Mouse (Mus musculus): ENCODE measurements around the gene Chmp4b.

The Chmp4b gene

GRCm38 (mm10) chr2:154717081-154717480 lies 65.6 kb downstream of the Chmp4b start:
- DNase-seq (ENCODE audit: low spot score in 2 of 2): no peak

GRCm38 (mm10) chr2:154718855-154719556 lies 67.5 kb downstream of the Chmp4b start:
- no peak for DNase-seq (ENCODE audit: low spot score in 2 of 2)

GRCm38 (mm10) chr2:154720315-154720714 lies 68.8 kb downstream of the Chmp4b start:
- DNase-seq (ENCODE audit: low spot score in 2 of 2): no peak

GRCm38 (mm10) chr2:154723473-154723872 lies 72.0 kb downstream of the Chmp4b start:
- DNase-seq (ENCODE audit: low spot score in 2 of 2): no peak

- no peak for DNase-seq (ENCODE audit: low spot score in 2 of 2)
Observed at GRCm38 (mm10) chr2:154729737-154730136, 78.2 kb downstream of the Chmp4b start.

DNA sequence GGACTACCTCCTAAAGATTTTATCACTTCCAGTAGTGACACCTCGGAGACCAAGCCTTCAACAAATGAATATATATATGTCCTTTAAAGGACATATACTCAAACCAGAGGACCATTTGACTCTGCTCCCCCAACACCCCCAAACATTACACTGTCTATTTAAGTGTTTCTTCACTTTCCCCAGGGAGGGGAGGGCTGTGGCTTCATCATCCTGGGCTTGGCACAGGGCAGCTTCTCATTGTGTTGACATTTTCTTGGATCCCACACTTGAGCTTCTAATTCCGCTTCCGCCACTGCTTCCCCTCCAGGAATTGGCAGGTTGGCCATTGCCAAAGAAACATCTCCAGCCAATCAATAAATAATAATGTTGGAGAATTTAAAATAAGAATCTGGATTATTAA lies 79.3 kb downstream of the Chmp4b start:
- DNase-seq (ENCODE audit: low spot score in 2 of 2): no peak

- no peak for DNase-seq (ENCODE audit: low spot score in 2 of 2)
Observed at GRCm38 (mm10) chr2:154731916-154732315, 80.4 kb downstream of the Chmp4b start.

DNA sequence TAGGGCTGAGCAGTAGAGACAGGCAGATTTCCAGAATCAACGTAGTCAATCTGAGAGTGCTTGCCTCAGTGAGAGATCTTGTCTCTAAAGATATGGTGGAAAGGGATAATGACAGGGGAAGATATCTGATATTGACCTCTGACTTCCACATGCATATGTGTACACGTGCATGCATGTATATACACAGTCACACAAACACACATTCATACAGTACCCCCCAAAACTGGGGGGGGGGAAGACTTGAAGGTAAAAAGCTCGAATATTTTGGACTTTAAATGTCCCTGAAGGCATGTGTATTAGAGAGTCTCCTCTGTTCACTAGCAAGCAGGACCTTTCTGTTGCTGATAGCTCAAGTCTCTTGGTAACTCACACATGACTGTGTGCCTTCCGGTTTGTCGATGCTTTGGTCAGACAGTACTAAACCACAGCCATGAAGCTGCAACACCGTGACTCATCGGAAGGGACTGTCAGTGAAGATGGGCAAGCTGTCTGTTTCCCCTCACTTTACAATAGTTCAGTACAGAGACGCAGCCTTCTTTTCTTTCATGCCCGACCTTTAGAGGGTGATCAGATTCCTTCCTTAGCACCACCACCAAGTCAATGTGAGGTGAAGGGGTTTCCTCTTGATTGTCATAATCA lies 81.1 kb downstream of the Chmp4b start:
- peak in 1 of 2 experiments; percentile 24 for DNase-seq (ENCODE audit: low spot score in 2 of 2)

DNA sequence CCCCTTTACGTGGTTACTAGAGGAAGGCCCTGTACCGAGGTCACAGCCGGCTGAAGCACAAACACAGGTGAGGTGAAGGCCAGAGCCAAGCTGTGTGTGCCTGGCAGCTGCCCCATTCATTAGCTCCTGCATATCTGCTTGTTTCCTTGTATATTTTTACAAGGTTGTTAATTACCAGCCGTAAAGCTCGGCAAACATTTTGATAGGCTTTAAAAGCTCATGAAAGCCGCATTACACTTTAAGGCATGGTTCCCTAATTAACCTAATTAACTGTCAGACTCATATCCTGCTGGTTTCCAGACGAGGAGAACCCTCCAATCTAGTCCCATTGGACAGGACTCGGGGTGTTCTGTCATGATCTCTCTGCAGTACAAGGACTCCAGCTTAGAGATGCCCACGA lies 83.5 kb downstream of the Chmp4b start:
- no peak for DNase-seq (ENCODE audit: low spot score in 2 of 2)

GRCm38 (mm10) chr2:154735416-154735815 lies 83.9 kb downstream of the Chmp4b start:
- no peak for DNase-seq (ENCODE audit: low spot score in 2 of 2)

GRCm38 (mm10) chr2:154735986-154736385 lies 84.5 kb downstream of the Chmp4b start:
- no peak for DNase-seq (ENCODE audit: low spot score in 2 of 2)

GRCm38 (mm10) chr2:154738621-154739020 lies 87.1 kb downstream of the Chmp4b start:
- no peak for DNase-seq (ENCODE audit: low spot score in 2 of 2)

DNA sequence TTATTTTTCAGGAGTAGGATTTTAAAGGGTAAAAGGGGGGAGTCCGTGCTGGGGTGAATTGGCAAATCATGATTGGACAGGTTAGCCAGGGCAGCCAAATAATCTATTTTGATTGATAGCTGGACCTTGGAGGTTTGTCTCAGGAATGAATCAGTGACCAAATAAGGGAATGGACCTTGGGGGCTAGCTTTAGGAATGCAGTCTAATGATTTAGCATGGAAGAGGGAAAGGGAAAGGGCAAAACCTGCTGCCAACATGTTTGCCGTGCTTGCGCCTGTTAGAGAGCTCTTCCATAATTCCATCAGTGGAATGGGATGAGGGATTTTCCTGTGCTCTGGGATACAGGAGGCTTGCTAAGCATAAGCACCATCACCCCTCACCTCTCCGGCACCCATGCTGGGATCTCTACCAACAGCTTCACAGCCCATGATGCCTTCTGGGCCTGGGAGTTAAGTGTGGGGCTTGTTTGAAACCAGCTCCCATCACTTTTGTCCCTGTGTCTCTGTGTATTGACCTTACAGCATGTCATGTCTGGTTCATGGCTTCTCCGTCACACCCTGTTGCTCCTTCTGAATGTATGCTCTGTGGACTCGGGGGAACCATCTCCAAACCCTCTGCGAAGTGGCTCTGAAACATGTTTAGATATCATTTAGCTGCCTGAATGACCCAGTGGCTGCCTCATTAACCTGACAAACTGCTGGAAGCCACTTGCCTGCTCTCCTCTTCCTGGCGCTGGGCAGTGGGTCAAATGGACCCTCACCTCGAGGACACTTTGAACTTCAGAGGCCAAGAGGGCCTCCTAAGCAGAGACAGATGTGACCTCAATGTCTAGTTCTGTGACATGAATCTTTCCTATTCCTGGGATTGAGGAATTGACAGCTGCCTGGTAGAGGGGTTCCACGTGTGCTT lies 91.7 kb downstream of the Chmp4b start:
- DNase-seq (ENCODE audit: low spot score in 2 of 2): no peak

DNA sequence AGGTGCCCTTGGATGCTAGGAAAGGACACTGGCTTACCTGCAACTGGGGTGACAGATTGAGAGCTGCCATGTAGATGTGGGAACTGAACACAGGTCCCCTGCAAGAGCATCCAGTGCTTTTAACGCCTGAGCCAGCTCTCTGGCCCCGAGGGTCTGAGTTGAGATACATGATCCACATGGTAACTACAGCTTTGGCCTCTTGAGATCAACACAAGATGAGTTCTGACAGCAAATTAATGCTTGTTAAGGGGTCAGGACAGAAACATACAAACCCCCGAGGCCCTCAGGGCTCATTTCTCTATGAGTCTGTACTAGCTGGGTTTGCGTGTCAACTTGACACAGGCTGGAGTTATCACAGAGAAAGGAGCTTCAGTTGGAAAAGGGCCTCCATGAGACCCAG lies 92.4 kb downstream of the Chmp4b start:
- no peak for DNase-seq (ENCODE audit: low spot score in 2 of 2)
